Mouse (Mus musculus) neural tube, embryonic 13.5 days (tissue): Measurements from ENCODE around the gene Pan3. TPM values are rescaled to one million over a fixed set of nuclear protein-coding genes. Genes with fewer than 3 reads are reported as not detected.
A peak's percentile ranks its signal among the peaks of the same experiment; 100 is the strongest.

Experiments
- ATAC-seq: fragments of 200-750 bp; cut with Nextera tagmentation; 2 replicates; pipeline ENCODE4 v1.8.0; 2017; ENCODE audit warnings: low read depth, mild to moderate bottlenecking, moderate TSS enrichment, moderate library complexity
- H3K27ac ChIP-seq: fragments of 300-500 bp; sonication (generic); replicated peaks from 2 replicates; pipeline ENCODE4 v1.5.1; 2015; ENCODE audit warnings: moderate library complexity, mild to moderate bottlenecking, inconsistent platforms
- H3K27me3 ChIP-seq: fragments of 300-500 bp; sonication (generic); 2 replicates; pipeline ENCODE4 v1.6.1; 2015; ENCODE audit warnings: mild to moderate bottlenecking, inconsistent platforms
- H3K36me3 ChIP-seq: fragments of 300-500 bp; sonication (generic); 2 replicates; pipeline ENCODE4 v1.6.1; 2015; ENCODE audit warnings: mild to moderate bottlenecking, inconsistent platforms
- H3K4me1 ChIP-seq: fragments of 300-500 bp; sonication (generic); replicated peaks from 2 replicates; pipeline ENCODE4 v1.6.1; 2015; ENCODE audit warnings: inconsistent platforms
- H3K4me2 ChIP-seq: fragments of 300-500 bp; sonication (generic); 2 replicates; pipeline ENCODE4 v1.6.1; 2015; ENCODE audit warnings: inconsistent platforms, mild to moderate bottlenecking, moderate library complexity
- H3K4me3 ChIP-seq: fragments of 300-500 bp; sonication (generic); 2 replicates; pipeline ENCODE4 v1.5.1; 2015; ENCODE audit warnings: mild to moderate bottlenecking, inconsistent platforms
- H3K9ac ChIP-seq: fragments of 300-500 bp; sonication (generic); 2 replicates; pipeline ENCODE4 v1.6.1; 2015; ENCODE audit warnings: moderate library complexity, mild to moderate bottlenecking, inconsistent platforms
- H3K9me3 ChIP-seq: fragments of 300-500 bp; sonication (generic); 2 replicates; pipeline ENCODE4 v1.6.1; 2016; ENCODE audit warnings: inconsistent platforms
- WGBS: fragments of 180-500 bp; shearing (Covaris S2); methylation state at CpG from one replicate; pipeline ENCODE4 v1.1.7; 2015; 5-methylcytosine and 5-hydroxymethylcytosine counted together
- polyA plus RNA-seq: library from polyadenylated mRNA; unstranded; fragments of >200 nt; fragmentation: Nextera tagmentation; extraction: Ambion mirVana; gene quantifications from 2 replicates; pipeline ENCODE4 v1.2.1, GENCODE M21; 2015

Gene Pan3
- polyA plus RNA-seq, 1 experiment from 2014 or later = 69.1 TPM

DNA sequence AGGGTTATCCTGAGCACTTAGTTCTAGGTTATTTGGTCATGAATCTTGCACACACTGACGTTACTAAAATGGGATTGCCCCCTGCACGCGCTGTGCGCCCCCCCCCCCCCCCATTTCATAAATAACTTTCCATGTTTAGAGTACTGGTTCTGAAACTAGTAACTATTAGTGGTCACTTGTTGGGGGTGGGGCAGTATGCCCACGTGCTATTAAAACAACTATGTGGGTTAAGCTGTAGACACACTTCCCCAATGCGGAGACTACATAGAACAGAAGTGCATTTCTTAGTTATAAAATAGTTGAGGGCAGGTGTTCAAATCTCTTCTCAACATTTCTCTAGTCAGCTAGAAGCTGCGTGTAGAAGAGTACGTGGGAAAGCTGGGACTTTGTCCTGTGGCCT is 63.7 kb downstream of the Pan3 start:
- peaks cover 9% of the 10 kb centered on the region for H3K4me1 ChIP-seq
- H3K4me2 ChIP-seq = no peak overlapping the region
- H3K9me3 ChIP-seq = no peaks in the 10 kb centered on the region
- H3K4me3 ChIP-seq = no peak overlapping the region
- 87% methylated on average over 8 of the region's 8 CpGs for WGBS
- no peak for ATAC-seq
- H3K36me3 ChIP-seq = 0 out of 2 replicates have a peak, but pooled peaks cover 5% of the 10 kb centered on the region
- H3K27me3 ChIP-seq = no peaks in the 10 kb centered on the region
- no peak overlapping the region for H3K27ac ChIP-seq
- H3K9ac ChIP-seq = no peak overlapping the region

DNA sequence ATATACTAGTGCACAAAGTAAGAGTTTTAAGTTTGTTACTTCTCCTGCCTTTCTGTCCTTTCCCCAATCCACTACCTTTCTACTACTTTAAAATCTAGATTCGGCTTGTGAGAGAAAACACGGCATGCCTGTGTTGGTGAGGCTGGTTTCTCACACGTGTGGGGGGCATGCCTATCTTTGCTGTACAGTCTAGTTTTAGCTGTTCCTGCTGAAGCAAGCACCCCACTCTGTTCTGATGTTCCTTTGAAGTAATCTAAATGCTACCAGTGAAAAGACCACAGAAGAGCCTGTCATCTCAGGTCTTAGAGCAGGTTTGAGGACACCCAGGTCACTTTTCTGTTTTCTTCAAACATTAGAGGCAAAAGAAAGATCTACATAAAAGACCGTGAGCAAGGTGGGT is 64.4 kb downstream of the Pan3 start:
- Histone ChIP-seq H3K27me3 (no peaks in the 10 kb centered on the region), H3K36me3 (no peaks in the 10 kb centered on the region), H3K9me3 (no peaks in the 10 kb centered on the region), H3K4me2 (no peak overlapping the region), H3K27ac (no peak overlapping the region), H3K4me3 (no peak overlapping the region), H3K4me1 (peaks cover 9% of the 10 kb centered on the region), H3K9ac (no peak overlapping the region)
- no peak for ATAC-seq
- WGBS = 96% methylated on average over 4 of the region's 4 CpGs

DNA sequence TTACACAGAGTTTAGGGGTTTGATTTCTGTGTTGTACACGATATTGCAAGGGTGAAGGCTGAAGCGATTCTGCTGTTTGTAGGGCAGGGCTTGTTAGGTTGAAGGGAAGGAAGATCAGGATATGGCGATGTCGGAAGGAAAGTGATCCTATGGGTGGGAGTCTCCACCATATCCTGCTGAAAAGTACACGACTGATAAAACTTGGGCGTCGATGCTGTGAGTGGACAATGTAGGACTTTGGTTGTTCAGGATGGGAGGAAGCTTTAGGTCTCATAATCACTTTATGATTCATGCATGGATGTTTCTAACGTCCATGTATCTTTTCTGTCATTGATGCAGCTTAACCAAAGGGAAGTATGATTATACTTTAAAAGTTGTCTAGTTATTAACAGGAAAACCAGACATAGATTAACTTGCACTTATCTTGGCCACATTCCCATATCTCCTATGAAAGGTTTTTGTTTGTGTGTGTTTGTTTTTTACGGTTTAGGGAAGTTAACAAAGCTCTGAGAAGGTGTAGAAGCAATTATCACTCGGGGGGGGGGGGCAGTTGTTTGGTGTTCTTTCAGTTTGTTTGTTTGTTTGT is 64.9 kb downstream of the Pan3 start:
- H3K36me3 ChIP-seq = no peaks in the 10 kb centered on the region
- peaks cover 9% of the 10 kb centered on the region for H3K4me1 ChIP-seq
- 92% methylated on average over 10 of the region's 10 CpGs for WGBS
- no peak overlapping the region for H3K4me3 ChIP-seq
- no peaks in the 10 kb centered on the region for H3K9me3 ChIP-seq
- H3K4me2 ChIP-seq = no peak overlapping the region
- no peak overlapping the region for H3K27ac ChIP-seq
- ATAC-seq = no peak
- H3K27me3 ChIP-seq = no peaks in the 10 kb centered on the region
- H3K9ac ChIP-seq = no peak overlapping the region

DNA sequence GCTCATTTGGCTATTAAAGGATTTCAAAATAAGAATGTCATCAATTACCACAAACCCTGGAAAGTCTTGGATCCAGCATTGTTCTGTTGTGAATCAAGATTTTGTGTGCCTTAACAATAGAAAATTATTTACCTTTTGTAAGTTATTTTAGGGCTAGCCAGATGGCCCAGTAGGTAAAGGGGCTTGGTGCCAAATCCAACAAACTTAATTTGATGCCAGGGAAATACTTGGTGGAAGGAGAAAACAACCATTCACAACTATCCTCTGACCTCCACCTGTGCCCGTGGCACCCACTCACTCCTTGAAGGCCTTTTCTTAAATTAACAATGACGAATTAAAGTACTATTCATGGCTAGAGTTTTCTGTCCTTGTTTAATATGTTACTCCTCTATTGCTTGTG is 66.0 kb downstream of the Pan3 start:
- no peak overlapping the region for H3K4me2 ChIP-seq
- H3K27me3 ChIP-seq = no peaks in the 10 kb centered on the region
- no peaks in the 10 kb centered on the region for H3K9me3 ChIP-seq
- H3K9ac ChIP-seq = no peak overlapping the region
- no peak for ATAC-seq
- no peak overlapping the region for H3K27ac ChIP-seq
- no peaks in the 10 kb centered on the region for H3K36me3 ChIP-seq
- no peak overlapping the region for H3K4me3 ChIP-seq
- WGBS = 80% methylated on average over 2 of the region's 2 CpGs
- peaks cover 9% of the 10 kb centered on the region for H3K4me1 ChIP-seq

DNA sequence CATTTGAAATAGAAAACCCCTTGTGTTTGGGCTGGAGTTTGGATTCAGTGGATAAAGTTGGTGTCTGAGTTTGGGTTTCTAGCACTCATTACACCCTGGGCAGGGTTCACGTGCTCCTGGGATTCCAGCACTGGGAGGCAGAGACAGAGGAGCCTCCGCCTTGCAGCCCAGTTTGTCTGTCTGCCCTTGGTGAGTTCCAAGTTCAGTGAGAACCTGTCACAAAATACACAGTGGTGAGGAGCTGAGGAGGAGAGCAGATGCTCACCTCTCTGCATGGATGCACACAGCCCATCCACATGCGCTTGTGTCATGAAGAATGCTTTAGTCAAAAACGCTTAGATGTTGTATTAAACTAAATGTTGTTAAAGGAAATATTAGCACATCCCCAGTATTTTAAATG is 67.0 kb downstream of the Pan3 start:
- H3K4me2 ChIP-seq = no peak overlapping the region

DNA sequence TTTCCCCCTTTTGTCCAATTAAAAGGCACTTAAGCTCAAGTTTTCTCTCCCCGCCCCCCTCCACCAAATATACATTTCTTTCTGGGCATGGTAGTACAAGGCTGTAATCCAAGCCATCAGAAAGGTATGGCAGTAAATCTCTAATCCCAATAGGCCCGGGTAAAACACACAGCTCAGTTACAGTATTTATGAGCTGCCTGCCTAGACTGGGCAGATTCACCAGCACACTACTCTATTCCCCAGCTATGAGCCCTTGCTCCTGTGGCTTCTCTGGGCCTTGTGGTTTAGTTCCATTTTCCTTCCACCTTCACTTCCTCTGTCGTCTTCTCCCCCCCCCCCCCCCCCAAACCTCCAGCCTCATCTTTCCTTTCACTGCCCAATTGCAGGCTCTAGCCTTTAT is 67.8 kb downstream of the Pan3 start:
- Histone ChIP-seq H3K27ac (no peak overlapping the region; the same call in 1 of the 2 replicates), H3K9me3 (no peaks in the 10 kb centered on the region), H3K9ac (no peak overlapping the region), H3K4me3 (no peak overlapping the region), H3K4me2 (no peak overlapping the region), H3K4me1 (peaks cover 6% of the 10 kb centered on the region), H3K36me3 (no peaks in the 10 kb centered on the region), H3K27me3 (no peaks in the 10 kb centered on the region)
- 46% methylated on average over 3 of the region's 3 CpGs for WGBS
- no peak for ATAC-seq

More for the DNA sequence above, 67.0 kb downstream of the Pan3 start:
- Histone ChIP-seq H3K9me3 (no peaks in the 10 kb centered on the region), H3K4me1 (peaks cover 9% of the 10 kb centered on the region), H3K36me3 (no peaks in the 10 kb centered on the region), H3K27ac (no peak overlapping the region), H3K27me3 (no peaks in the 10 kb centered on the region), H3K4me3 (no peak overlapping the region), H3K9ac (0 out of 2 replicates have a peak overlapping the region, but pooled peaks have one; percentile 12)
- no peak for ATAC-seq
- WGBS = 86% methylated on average over 4 of the region's 4 CpGs

DNA sequence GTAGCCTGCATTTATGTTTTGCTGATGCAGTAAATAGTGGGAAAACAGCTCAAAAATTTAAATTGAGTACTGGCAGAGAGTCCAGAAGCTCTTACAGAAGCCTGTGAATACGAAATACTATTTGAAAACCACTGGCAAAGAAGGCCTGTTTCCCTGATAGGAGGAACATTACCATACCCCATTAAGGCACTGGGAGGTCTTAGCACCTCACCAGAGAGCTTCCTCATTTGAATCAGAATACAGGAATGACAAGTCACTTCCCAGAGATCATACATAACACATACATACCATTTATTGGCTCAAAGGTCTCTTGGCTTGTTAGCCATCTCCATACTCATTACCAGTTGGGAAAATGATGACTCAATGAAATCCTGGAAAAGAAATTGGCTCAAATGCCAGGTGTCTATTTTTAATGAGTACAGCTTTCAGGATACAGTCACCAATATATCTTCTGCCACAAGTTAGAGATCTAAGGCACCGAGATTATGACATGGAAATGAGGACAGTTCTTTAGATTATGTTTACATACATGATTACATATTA is 71.6 kb downstream of the Pan3 start:
- H3K9ac ChIP-seq = no peak overlapping the region
- H3K4me2 ChIP-seq = no peak overlapping the region
- no peak overlapping the region for H3K4me3 ChIP-seq
- WGBS = 82% methylated on average over 2 of the region's 2 CpGs
- ATAC-seq = no peak
- H3K27ac ChIP-seq = no peak overlapping the region
- peaks cover 6% of the 10 kb centered on the region for H3K4me1 ChIP-seq
- no peaks in the 10 kb centered on the region for H3K9me3 ChIP-seq
- no peaks in the 10 kb centered on the region for H3K27me3 ChIP-seq
- H3K36me3 ChIP-seq = no peaks in the 10 kb centered on the region

DNA sequence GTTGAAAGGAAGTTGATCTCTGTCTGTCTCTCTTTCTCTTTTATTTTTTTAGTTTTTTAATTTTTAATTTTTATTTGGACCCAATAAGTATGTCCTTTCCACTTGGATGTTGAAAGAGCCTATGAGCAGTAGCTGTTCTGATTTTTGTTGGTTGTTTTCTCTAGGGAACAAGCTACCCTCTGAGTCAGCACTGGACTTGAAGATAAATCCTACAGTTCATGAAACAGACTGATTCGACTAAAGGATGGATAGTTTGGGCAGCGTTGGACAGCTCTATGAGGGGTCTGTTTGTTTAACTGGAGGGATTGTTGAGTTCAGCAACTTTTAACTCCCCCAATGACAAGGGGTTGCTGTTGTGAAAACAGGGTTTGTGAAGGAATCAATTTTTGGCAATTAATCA is 73.0 kb downstream of the Pan3 start:
- H3K9ac ChIP-seq = no peak overlapping the region
- no peaks in the 10 kb centered on the region for H3K36me3 ChIP-seq
- H3K27ac ChIP-seq = no peak overlapping the region
- H3K4me3 ChIP-seq = no peak overlapping the region
- ATAC-seq = no peak
- WGBS = 86% methylated on average over 2 of the region's 2 CpGs
- no peaks in the 10 kb centered on the region for H3K9me3 ChIP-seq
- 0 out of 2 replicates have a peak, but pooled peaks cover 2% of the 10 kb centered on the region for H3K4me1 ChIP-seq
- H3K4me2 ChIP-seq = no peak overlapping the region
- H3K27me3 ChIP-seq = no peaks in the 10 kb centered on the region

DNA sequence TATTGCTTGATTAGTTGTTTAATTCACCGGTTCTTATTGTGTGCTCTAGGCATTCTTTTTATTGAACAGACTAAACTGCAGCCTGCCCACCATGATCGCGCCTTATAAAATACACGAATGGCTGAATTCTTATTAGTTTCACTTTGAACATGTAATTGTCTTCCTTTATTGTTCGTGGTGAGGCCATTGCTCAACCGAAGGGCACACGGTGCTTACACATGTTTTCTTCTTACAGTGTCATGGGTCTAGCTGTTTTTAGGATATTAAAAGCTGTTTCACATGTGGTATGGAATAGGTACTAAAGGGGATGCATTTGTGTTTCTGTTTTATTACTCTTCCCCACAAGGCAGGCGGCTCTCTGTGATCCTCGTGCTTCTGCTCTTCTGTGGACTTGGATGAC is 81.4 kb downstream of the Pan3 start:
- Histone ChIP-seq H3K36me3 (no peaks in the 10 kb centered on the region), H3K4me2 (no peak overlapping the region), H3K4me3 (no peak overlapping the region), H3K4me1 (peaks cover 11% of the 10 kb centered on the region), H3K27me3 (no peaks in the 10 kb centered on the region), H3K9ac (no peak overlapping the region), H3K9me3 (no peaks in the 10 kb centered on the region), H3K27ac (no peak overlapping the region)
- 79% methylated on average over 9 of the region's 9 CpGs for WGBS
- ATAC-seq = no peak

DNA sequence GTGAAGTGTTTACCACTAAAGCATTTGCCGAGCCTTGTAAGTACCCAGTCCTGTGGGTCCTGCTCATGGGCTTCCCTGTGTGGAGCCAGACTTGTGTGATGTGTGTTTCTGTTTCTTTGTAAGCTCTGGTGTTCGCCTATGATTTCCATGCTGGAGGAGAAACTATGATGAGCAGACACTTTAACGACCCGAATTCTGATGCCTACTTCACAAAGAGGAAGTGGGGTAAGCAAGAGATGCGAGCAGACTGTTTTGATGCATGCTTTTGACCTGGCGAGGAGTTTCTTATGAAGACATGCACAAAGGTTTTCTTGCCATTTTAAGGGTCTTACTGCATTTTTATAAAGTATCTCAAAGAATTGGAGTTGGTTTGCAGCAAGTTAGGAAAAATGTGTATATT is 97.0 kb downstream of the Pan3 start:
- H3K9ac ChIP-seq = no peak overlapping the region
- H3K36me3 ChIP-seq = peaks cover 48% of the 10 kb centered on the region
- H3K4me2 ChIP-seq = no peak overlapping the region
- H3K27ac ChIP-seq = no peak overlapping the region
- 93% methylated on average over 6 of the region's 6 CpGs for WGBS
- no peak overlapping the region for H3K4me3 ChIP-seq
- no peak for ATAC-seq
- H3K27me3 ChIP-seq = no peaks in the 10 kb centered on the region
- no peaks in the 10 kb centered on the region for H3K4me1 ChIP-seq
- no peaks in the 10 kb centered on the region for H3K9me3 ChIP-seq

DNA sequence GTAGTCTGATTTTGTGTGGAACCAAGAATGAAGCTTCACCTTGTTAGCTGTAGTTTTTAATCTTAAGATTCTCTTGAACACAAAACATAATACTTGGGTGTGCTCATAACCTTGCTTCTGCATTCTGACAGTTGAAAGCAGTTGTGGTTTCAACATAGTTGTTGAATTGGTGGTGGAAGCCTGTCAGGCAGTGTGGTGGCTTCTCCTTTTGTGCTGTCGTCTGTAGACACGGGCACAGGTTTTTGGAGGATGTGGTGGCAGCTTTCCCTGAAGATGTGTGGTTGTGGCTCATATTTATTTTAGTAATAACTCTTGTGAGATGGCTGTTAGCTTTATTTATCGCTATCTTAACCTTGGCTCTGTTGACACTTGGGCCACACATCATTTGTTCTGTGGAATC is 97.8 kb downstream of the Pan3 start:
- no peaks in the 10 kb centered on the region for H3K9me3 ChIP-seq
- no peaks in the 10 kb centered on the region for H3K4me1 ChIP-seq
- no peaks in the 10 kb centered on the region for H3K27me3 ChIP-seq
- H3K4me2 ChIP-seq = no peak overlapping the region
- H3K4me3 ChIP-seq = no peak overlapping the region
- H3K27ac ChIP-seq = no peak overlapping the region
- ATAC-seq = no peak
- H3K36me3 ChIP-seq = peaks cover 42% of the 10 kb centered on the region
- 93% methylated on average over 3 of the region's 3 CpGs for WGBS
- H3K9ac ChIP-seq = no peak overlapping the region

DNA sequence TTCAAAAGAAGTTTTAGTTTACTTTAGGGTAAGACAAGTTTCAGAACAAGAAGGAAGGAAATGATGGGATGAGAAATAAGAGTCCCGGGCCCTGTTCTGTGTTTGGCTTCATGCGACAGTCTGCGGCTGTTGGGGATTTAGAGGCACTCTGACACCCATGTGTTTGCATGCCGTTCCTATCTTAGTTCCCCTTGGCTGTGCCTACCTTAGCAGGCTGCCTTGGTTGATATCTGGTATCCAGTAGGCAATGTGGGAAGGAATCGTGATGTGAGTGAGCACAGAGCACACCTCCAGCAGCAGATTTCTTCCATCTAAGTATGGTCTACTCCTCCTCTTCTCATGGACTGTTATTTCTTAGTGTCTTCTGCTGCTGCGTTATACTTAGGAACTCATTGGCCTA is 102.1 kb downstream of the Pan3 start:
- H3K4me2 ChIP-seq = no peak overlapping the region
- H3K4me3 ChIP-seq = no peak overlapping the region
- H3K9me3 ChIP-seq = no peaks in the 10 kb centered on the region
- H3K27ac ChIP-seq = no peak overlapping the region
- no peak overlapping the region for H3K9ac ChIP-seq
- 98% methylated on average over 6 of the region's 6 CpGs for WGBS
- H3K4me1 ChIP-seq = no peaks in the 10 kb centered on the region
- H3K27me3 ChIP-seq = no peaks in the 10 kb centered on the region
- no peak for ATAC-seq
- peaks cover 35% of the 10 kb centered on the region for H3K36me3 ChIP-seq

DNA sequence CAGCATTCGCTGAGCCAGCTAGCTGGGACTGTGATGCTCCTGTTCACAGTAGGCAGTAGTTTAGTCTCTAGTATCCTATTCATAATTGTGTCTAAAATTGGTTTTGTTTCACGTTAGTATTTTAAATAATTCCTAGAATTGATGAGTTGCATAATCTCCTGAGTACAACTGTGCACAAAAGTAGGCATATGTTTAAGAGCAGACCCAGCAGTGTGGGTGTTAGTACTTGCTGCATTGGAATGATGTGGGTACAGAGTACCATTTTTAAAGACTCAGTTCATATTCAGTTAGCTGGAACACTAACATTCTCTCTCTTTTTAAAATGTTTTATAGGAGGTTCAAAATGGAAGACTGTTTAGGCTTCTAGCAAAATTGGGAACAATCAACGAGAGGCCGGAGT is 109.4 kb downstream of the Pan3 start:
- WGBS = 96% methylated on average over 4 of the region's 4 CpGs
- H3K36me3 ChIP-seq = peaks cover 71% of the 10 kb centered on the region
- no peaks in the 10 kb centered on the region for H3K27me3 ChIP-seq
- no peak overlapping the region for H3K9ac ChIP-seq
- ATAC-seq = no peak
- H3K4me3 ChIP-seq = no peak overlapping the region
- no peak overlapping the region for H3K27ac ChIP-seq
- H3K4me2 ChIP-seq = no peak overlapping the region
- H3K9me3 ChIP-seq = no peaks in the 10 kb centered on the region
- no peaks in the 10 kb centered on the region for H3K4me1 ChIP-seq
